Mouse (Mus musculus): Measurements from ENCODE around the gene Cyp21a1. TPM values are rescaled to one million over a fixed set of nuclear protein-coding genes. Genes with fewer than 3 reads are reported as not detected.
"Not testable (repeated sequence)": the region's sequence is repeated elsewhere in the genome, so short reads cannot be mapped to it uniquely, and the experiment has no call there.

Gene Cyp21a1
- polyA plus RNA-seq, 1 experiment from 2014 or later, result 15.4 TPM

GRCm38 (mm10) chr17:34797211-34797995 is 7.0 kb downstream of the Cyp21a1 start:
- not testable (repeated sequence) for ATAC-seq
- WGBS, result 84% methylated on average over 10 of the region's 10 CpGs

GRCm38 (mm10) chr17:34796311-34797140 is 7.8 kb downstream of the Cyp21a1 start:
- 80% methylated on average over 8 of the region's 8 CpGs for WGBS
- ATAC-seq, result no peak
- no peaks in the 10 kb centered on the region for H3K27me3 ChIP-seq (replicated peaks; ENCODE audit: control insufficient read depth, insufficient read depth, low read length)
- H3K36me3 ChIP-seq (ENCODE audit: control insufficient read depth, insufficient read depth, low read length), result no peaks in the 10 kb centered on the region
- H3K4me2 ChIP-seq (ENCODE audit: low read depth, low read length), result no peak overlapping the region
- no peak overlapping the region for H3K9ac ChIP-seq (ENCODE audit: low read depth, low read length)
- no peak overlapping the region for H3K4me3 ChIP-seq (ENCODE audit: low read length)
- H3K27ac ChIP-seq (ENCODE audit: low read length), result no peak overlapping the region
- no peaks in the 10 kb centered on the region for H3K9me3 ChIP-seq (ENCODE audit: control insufficient read depth, low read length)
- H3K4me1 ChIP-seq (ENCODE audit: control insufficient read depth, insufficient read depth, low read length), result no peaks in the 10 kb centered on the region

More at GRCm38 (mm10) chr17:34797211-34797995, 7.0 kb downstream of the Cyp21a1 start:
- H3K9ac ChIP-seq (ENCODE audit: low read depth, low read length); H3K27ac ChIP-seq (ENCODE audit: low read length); H3K9me3 ChIP-seq (ENCODE audit: control insufficient read depth, low read length); H3K4me2 ChIP-seq (ENCODE audit: low read depth, low read length); H3K36me3 ChIP-seq (ENCODE audit: control insufficient read depth, insufficient read depth, low read length); H3K27me3 ChIP-seq (replicated peaks; ENCODE audit: control insufficient read depth, insufficient read depth, low read length); H3K4me3 ChIP-seq (ENCODE audit: low read length); H3K4me1 ChIP-seq (ENCODE audit: control insufficient read depth, insufficient read depth, low read length): not testable (repeated sequence)

DNA sequence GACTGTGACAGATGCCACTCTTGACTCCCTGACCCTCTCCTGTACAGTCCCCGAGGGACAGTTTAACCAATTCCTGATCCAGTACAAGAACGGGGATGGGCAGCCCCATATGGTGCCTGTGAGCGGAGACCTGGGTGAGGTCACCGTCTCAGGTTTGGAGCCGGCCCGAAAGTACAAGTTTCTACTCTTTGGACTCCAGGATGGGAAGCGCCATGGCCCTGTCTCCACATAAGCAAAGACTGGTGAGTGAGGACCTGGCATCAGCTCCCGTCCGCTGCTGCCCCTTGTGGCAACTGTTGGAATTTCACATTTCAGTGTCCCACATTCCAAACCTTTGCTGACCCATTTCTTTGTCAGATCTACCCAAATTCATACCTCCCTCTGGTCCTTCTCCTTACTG is 8.7 kb downstream of the Cyp21a1 start:
- Histone ChIP-seq H3K36me3 (ENCODE audit: control insufficient read depth, insufficient read depth, low read length) (no peaks in the 10 kb centered on the region), H3K9ac (ENCODE audit: low read depth, low read length) (no peak overlapping the region), H3K27me3 (replicated peaks; ENCODE audit: control insufficient read depth, insufficient read depth, low read length) (no peaks in the 10 kb centered on the region), H3K4me3 (ENCODE audit: low read length) (no peak overlapping the region), H3K9me3 (ENCODE audit: control insufficient read depth, low read length) (no peaks in the 10 kb centered on the region), H3K27ac (ENCODE audit: low read length) (no peak overlapping the region), H3K4me2 (ENCODE audit: low read depth, low read length) (no peak overlapping the region), H3K4me1 (ENCODE audit: control insufficient read depth, insufficient read depth, low read length) (no peaks in the 10 kb centered on the region)
- no peak for ATAC-seq
- WGBS, result 65% methylated on average over 9 of the region's 9 CpGs

DNA sequence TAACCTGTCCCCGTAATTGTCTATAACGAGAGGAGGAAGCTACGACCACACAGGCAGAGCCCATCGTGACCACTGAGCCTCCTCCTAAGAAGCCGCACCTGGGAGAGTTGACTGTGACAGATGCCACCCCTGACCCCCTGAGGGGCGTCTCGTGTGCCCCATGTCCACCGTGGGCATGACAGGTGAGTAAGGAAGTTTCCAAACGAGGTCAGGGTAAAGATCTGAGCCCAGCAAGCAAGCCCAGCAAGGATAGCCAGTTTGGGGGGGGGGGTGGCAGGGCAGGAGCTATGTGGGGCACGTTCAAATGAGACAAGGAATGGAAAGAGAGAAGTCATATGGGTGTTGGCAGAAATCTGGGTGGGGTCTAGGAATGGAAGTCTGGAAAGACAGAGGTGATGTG is 9.3 kb downstream of the Cyp21a1 start:
- Histone ChIP-seq H3K27ac (ENCODE audit: low read length) (no peak overlapping the region), H3K4me3 (ENCODE audit: low read length) (no peak overlapping the region), H3K27me3 (replicated peaks; ENCODE audit: control insufficient read depth, insufficient read depth, low read length) (no peaks in the 10 kb centered on the region), H3K4me2 (ENCODE audit: low read depth, low read length) (no peak overlapping the region), H3K9me3 (ENCODE audit: control insufficient read depth, low read length) (no peaks in the 10 kb centered on the region), H3K9ac (ENCODE audit: low read depth, low read length) (no peak overlapping the region), H3K4me1 (ENCODE audit: control insufficient read depth, insufficient read depth, low read length) (no peaks in the 10 kb centered on the region), H3K36me3 (ENCODE audit: control insufficient read depth, insufficient read depth, low read length) (no peaks in the 10 kb centered on the region)
- no peak for ATAC-seq
- 89% methylated on average over 10 of the region's 10 CpGs for WGBS

DNA sequence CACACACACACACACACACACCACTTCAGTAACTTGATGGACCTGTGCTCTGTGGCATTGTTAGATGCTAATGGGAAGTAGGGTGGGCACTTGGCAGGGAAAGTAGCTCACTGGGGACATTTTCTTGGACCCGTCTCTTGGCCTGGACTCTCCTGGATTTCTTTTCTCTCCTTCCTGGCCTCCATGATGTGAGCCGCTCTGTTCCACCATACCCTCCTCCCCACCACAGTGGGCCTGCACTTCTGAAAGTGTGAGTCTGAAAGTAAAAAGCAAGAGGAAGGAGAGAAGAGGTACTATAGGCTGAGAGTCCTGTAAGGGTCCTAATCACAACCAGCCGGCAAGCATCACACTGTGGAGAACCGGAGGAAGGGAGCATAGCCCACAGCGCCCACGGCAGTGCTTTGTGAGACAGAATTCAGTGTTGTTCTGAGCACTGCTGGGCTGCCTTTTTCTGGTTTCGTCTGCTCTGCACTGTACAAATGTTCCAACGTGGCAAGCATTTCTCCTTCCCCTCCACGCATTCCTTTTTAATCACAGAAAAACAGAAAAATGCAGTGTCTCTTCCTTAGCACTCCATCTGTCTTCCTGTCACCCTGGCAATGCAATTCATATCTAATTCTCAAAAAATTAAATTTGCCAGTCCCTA is 26.6 kb downstream of the Cyp21a1 start:
- no peak overlapping the region for H3K4me3 ChIP-seq (ENCODE audit: low read length)
- no peak overlapping the region for H3K4me2 ChIP-seq (ENCODE audit: low read depth, low read length)
- H3K9ac ChIP-seq (ENCODE audit: low read depth, low read length), result no peak overlapping the region
- no peaks in the 10 kb centered on the region for H3K27me3 ChIP-seq (replicated peaks; ENCODE audit: control insufficient read depth, insufficient read depth, low read length)
- no peaks in the 10 kb centered on the region for H3K36me3 ChIP-seq (ENCODE audit: control insufficient read depth, insufficient read depth, low read length)
- H3K27ac ChIP-seq (ENCODE audit: low read length), result no peak overlapping the region
- ATAC-seq, result no peak
- H3K9me3 ChIP-seq (ENCODE audit: control insufficient read depth, low read length), result peaks cover 6% of the 10 kb centered on the region
- no peaks in the 10 kb centered on the region for H3K4me1 ChIP-seq (ENCODE audit: control insufficient read depth, insufficient read depth, low read length)
- WGBS, result 76% methylated on average over 9 of the region's 9 CpGs

DNA sequence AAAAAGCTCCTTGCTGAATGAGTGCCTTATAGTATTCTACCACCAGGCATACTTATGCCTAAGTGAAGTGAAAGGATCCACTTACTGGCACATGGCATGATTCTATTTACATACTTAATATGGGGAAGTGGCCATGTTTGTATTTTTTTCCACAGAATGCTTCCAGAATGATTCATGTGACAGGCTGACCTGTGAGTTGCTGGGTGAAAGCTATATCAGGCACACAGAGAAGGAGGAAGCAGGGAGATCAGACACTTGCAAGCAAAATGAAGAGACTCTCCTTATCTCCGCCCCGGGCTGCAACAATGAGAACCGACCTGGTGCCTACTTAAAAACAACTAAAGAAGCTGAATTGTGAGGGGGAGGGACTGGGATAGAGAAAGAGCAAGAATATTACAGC is 42.9 kb downstream of the Cyp21a1 start:
- Histone ChIP-seq H3K9ac (ENCODE audit: low read depth, low read length) (no peak overlapping the region), H3K36me3 (ENCODE audit: control insufficient read depth, insufficient read depth, low read length) (no peaks in the 10 kb centered on the region), H3K4me3 (ENCODE audit: low read length) (no peak overlapping the region), H3K27me3 (replicated peaks; ENCODE audit: control insufficient read depth, insufficient read depth, low read length) (no peaks in the 10 kb centered on the region), H3K4me1 (ENCODE audit: control insufficient read depth, insufficient read depth, low read length) (no peaks in the 10 kb centered on the region), H3K9me3 (ENCODE audit: control insufficient read depth, low read length) (no peaks in the 10 kb centered on the region), H3K27ac (ENCODE audit: low read length) (no peak overlapping the region), H3K4me2 (ENCODE audit: low read depth, low read length) (no peak overlapping the region)
- no peak for ATAC-seq
- 72% methylated on average over 3 of the region's 3 CpGs for WGBS

Small RNAs within 50 kb of the gene (microRNA-seq; reads per million reads assigned to microRNA genes)
- gene Gm27471 (not detected), gene Mir6970 (0.68 reads per million), gene Mir6971 (2.7 reads per million, percentile 6 among the genes with 10 or more reads in this experiment)

Other genes starting within 250 kb of the Cyp21a1 start
- 2.5 and 3.8 TPM in 2 replicates for gene Notch4, start 240.3 kb downstream of the Cyp21a1 start, polyA plus RNA-seq (2015; fragmentation: Nextera tagmentation; extraction: Ambion mirVana)
- gene Gpsm3, start 214.8 kb downstream of the Cyp21a1 start, polyA plus RNA-seq (2015; fragmentation: Nextera tagmentation; extraction: Ambion mirVana), result 12.0 and 12.5 TPM in 2 replicates
- 5.6 and 6.9 TPM in 2 replicates for gene Pbx2, start 213.3 kb downstream of the Cyp21a1 start, polyA plus RNA-seq (2015; fragmentation: Nextera tagmentation; extraction: Ambion mirVana)
- gene Ager, start 206.7 kb downstream of the Cyp21a1 start, polyA plus RNA-seq (2015; fragmentation: Nextera tagmentation; extraction: Ambion mirVana), result 2.3 and 2.4 TPM in 2 replicates
- gene Rnf5, start 200.9 kb downstream of the Cyp21a1 start, polyA plus RNA-seq (2015; fragmentation: Nextera tagmentation; extraction: Ambion mirVana), result 190 and 197 TPM in 2 replicates
- gene Agpat1, start 200.3 kb downstream of the Cyp21a1 start, polyA plus RNA-seq (2015; fragmentation: Nextera tagmentation; extraction: Ambion mirVana), result 61.8 and 67.9 TPM in 2 replicates
- 4.0 and 4.6 TPM in 2 replicates for gene Egfl8, start 188.6 kb downstream of the Cyp21a1 start, polyA plus RNA-seq (2015; fragmentation: Nextera tagmentation; extraction: Ambion mirVana)
- gene Ppt2, start 176.1 kb downstream of the Cyp21a1 start, polyA plus RNA-seq (2015; fragmentation: Nextera tagmentation; extraction: Ambion mirVana), result 32.3 and 32.9 TPM in 2 replicates
- gene Prrt1, start 175.0 kb downstream of the Cyp21a1 start, polyA plus RNA-seq (2015; fragmentation: Nextera tagmentation; extraction: Ambion mirVana), result 0.32 and 0.47 TPM in 2 replicates
- 10.2 and 14.4 TPM in 2 replicates for gene Fkbpl, start 159.8 kb downstream of the Cyp21a1 start, polyA plus RNA-seq (2015; fragmentation: Nextera tagmentation; extraction: Ambion mirVana)
- gene Atf6b, start 157.4 kb downstream of the Cyp21a1 start, polyA plus RNA-seq (2015; fragmentation: Nextera tagmentation; extraction: Ambion mirVana), result 66.3 and 69.1 TPM in 2 replicates
- 1.1 TPM in 2 replicates for gene Tnxb, start 134.0 kb downstream of the Cyp21a1 start, polyA plus RNA-seq (2015; fragmentation: Nextera tagmentation; extraction: Ambion mirVana)
- 0.83 and 0.92 TPM in 2 replicates for gene C4b, start 60.7 kb downstream of the Cyp21a1 start, polyA plus RNA-seq (2015; fragmentation: Nextera tagmentation; extraction: Ambion mirVana)
- gene Stk19, start 32.4 kb upstream of the Cyp21a1 start, polyA plus RNA-seq (2015; fragmentation: Nextera tagmentation; extraction: Ambion mirVana), result 24.0 and 26.5 TPM in 2 replicates
- gene Dxo, start 32.5 kb upstream of the Cyp21a1 start, polyA plus RNA-seq (2015; fragmentation: Nextera tagmentation; extraction: Ambion mirVana), result 53.6 and 59.0 TPM in 2 replicates
- gene Skiv2l, start 45.6 kb upstream of the Cyp21a1 start, polyA plus RNA-seq (2015; fragmentation: Nextera tagmentation; extraction: Ambion mirVana), result 39.2 and 44.9 TPM in 2 replicates
- gene Nelfe, start 45.8 kb upstream of the Cyp21a1 start, polyA plus RNA-seq (2015; fragmentation: Nextera tagmentation; extraction: Ambion mirVana), result 104 TPM in 2 replicates
- gene Cfb, start 58.0 kb upstream of the Cyp21a1 start, polyA plus RNA-seq (2015; fragmentation: Nextera tagmentation; extraction: Ambion mirVana), result 95.8 and 107 TPM in 2 replicates
- 1.5 and 1.7 TPM in 2 replicates for gene Zbtb12, start 74.9 kb upstream of the Cyp21a1 start, polyA plus RNA-seq (2015; fragmentation: Nextera tagmentation; extraction: Ambion mirVana)
- not detected in 2 replicates for gene Gm20547, start 77.5 kb upstream of the Cyp21a1 start, polyA plus RNA-seq (2015; fragmentation: Nextera tagmentation; extraction: Ambion mirVana)
- gene C2, start 93.7 kb upstream of the Cyp21a1 start, polyA plus RNA-seq (2015; fragmentation: Nextera tagmentation; extraction: Ambion mirVana), result 26.5 and 36.0 TPM in 2 replicates
- 59.8 and 61.9 TPM in 2 replicates for gene Ehmt2, start 93.9 kb upstream of the Cyp21a1 start, polyA plus RNA-seq (2015; fragmentation: Nextera tagmentation; extraction: Ambion mirVana)
- 108 and 134 TPM in 2 replicates for gene Slc44a4, start 109.9 kb upstream of the Cyp21a1 start, polyA plus RNA-seq (2015; fragmentation: Nextera tagmentation; extraction: Ambion mirVana)
- 226 and 301 TPM in 2 replicates for gene Neu1, start 126.7 kb upstream of the Cyp21a1 start, polyA plus RNA-seq (2015; fragmentation: Nextera tagmentation; extraction: Ambion mirVana)
- gene Hspa1b, start 154.7 kb upstream of the Cyp21a1 start, polyA plus RNA-seq (2015; fragmentation: Nextera tagmentation; extraction: Ambion mirVana), result 0.22 and 0.24 TPM in 2 replicates
- gene Gm20481, start 165.4 kb upstream of the Cyp21a1 start, polyA plus RNA-seq (2015; fragmentation: Nextera tagmentation; extraction: Ambion mirVana), result not detected in 2 replicates
- 6.3 and 6.6 TPM in 2 replicates for gene Hspa1a, start 167.6 kb upstream of the Cyp21a1 start, polyA plus RNA-seq (2015; fragmentation: Nextera tagmentation; extraction: Ambion mirVana)
- gene Hspa1l, start 168.1 kb upstream of the Cyp21a1 start, polyA plus RNA-seq (2015; fragmentation: Nextera tagmentation; extraction: Ambion mirVana), result 0.38 and 0.57 TPM in 2 replicates
- 159 and 181 TPM in 2 replicates for gene Lsm2, start 177.3 kb upstream of the Cyp21a1 start, polyA plus RNA-seq (2015; fragmentation: Nextera tagmentation; extraction: Ambion mirVana)
- 112 and 119 TPM in 2 replicates for gene Vars, start 196.4 kb upstream of the Cyp21a1 start, polyA plus RNA-seq (2015; fragmentation: Nextera tagmentation; extraction: Ambion mirVana)
- gene Vwa7, start 212.0 kb upstream of the Cyp21a1 start, polyA plus RNA-seq (2015; fragmentation: Nextera tagmentation; extraction: Ambion mirVana), result 0.18 and 0.27 TPM in 2 replicates
- 11.3 TPM in 2 replicates for gene Sapcd1, start 223.5 kb upstream of the Cyp21a1 start, polyA plus RNA-seq (2015; fragmentation: Nextera tagmentation; extraction: Ambion mirVana)
- 3.6 and 4.4 TPM in 2 replicates for gene Msh5, start 242.2 kb upstream of the Cyp21a1 start, polyA plus RNA-seq (2015; fragmentation: Nextera tagmentation; extraction: Ambion mirVana)
- gene Clic1, start 245.4 kb upstream of the Cyp21a1 start, polyA plus RNA-seq (2015; fragmentation: Nextera tagmentation; extraction: Ambion mirVana), result 405 and 416 TPM in 2 replicates